11 mouse cellular contexts compared by ENCODE assay signal in the genomic region with DNA sequence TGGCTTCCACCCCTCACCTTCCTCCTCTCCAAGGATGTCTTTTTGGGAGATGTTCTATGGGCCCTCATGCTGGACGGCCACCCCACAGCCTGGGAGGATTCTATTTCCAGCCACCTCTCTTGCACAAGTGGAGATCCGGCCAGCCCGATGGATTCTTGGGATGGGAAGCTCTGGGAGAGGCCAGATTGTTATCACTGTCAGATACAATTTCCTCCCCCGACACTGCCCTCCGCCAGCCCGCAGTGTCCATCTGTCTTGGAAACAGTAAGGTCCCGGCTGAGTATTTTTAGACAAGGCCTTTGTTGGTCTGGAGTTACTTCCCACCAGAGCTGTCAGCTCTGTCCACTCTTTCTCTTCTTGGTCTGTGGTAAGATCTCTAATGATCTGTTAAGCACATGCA.
DNase-seq lines count a peak whose midpoint lies in the region; ATAC-seq and TF ChIP-seq lines count a peak whose summit lies in the region.
"Had no signal": no experiment of that assay in that cellular context is flagged by ENCODE, and none has a peak within 500 bp of the region (broad histone marks: within the 10 kb centered on the region; RNA-seq: fewer than 3 reads in every experiment).

No protein-coding gene starts in this region.

- no peaks in the 10 kb centered on the region for H3K36me3 ChIP-seq in heart, embryonic 10.5 days
- no peaks in the 10 kb centered on the region for H3K36me3 ChIP-seq in forebrain, embryonic 14.5 days (ENCODE audit: control insufficient read depth, insufficient read depth, low read length)
- H3K36me3 ChIP-seq in hindbrain, postnatal 0 days (ENCODE audit: insufficient read depth, low read length): no peaks in the 10 kb centered on the region
- H3K36me3 ChIP-seq in limb, embryonic 10.5 days: no peaks in the 10 kb centered on the region
- H3K36me3 ChIP-seq: heart, embryonic 15.5 days had no signal

- peak overlapping the region; percentile 7; the same call in 1 of the 2 replicates for H3K27ac ChIP-seq in heart, embryonic 10.5 days
- no peak overlapping the region for H3K27ac ChIP-seq in forebrain, embryonic 14.5 days (ENCODE audit: low read depth, low read length)
- H3K27ac ChIP-seq in hindbrain, postnatal 0 days: no peak overlapping the region
- no peak overlapping the region for H3K27ac ChIP-seq in limb, embryonic 10.5 days
- H3K27ac ChIP-seq: heart, embryonic 15.5 days had no signal

- intact Hi-C loops in heart, postnatal 25 days (cut with DNase I): loop anchor here (5.0 kb wide), 1 partner anchor 45 kb away; no protein-coding TSS in a partner anchor

- no peaks in the 10 kb centered on the region for H3K27me3 ChIP-seq in heart, embryonic 10.5 days (ENCODE audit: insufficient read depth, poor library complexity, severe bottlenecking)
- no peaks in the 10 kb centered on the region for H3K27me3 ChIP-seq in forebrain, embryonic 14.5 days (replicated peaks; ENCODE audit: control insufficient read depth, insufficient read depth, low read length)
- no peaks in the 10 kb centered on the region for H3K27me3 ChIP-seq in hindbrain, postnatal 0 days (ENCODE audit: insufficient read depth, low read length)
- no peaks in the 10 kb centered on the region for H3K27me3 ChIP-seq in limb, embryonic 10.5 days (ENCODE audit: low read depth, poor library complexity, severe bottlenecking)
- H3K27me3 ChIP-seq: heart, embryonic 15.5 days had no signal

- H3K9me3 ChIP-seq in heart, embryonic 10.5 days: no peaks in the 10 kb centered on the region
- no peaks in the 10 kb centered on the region for H3K9me3 ChIP-seq in forebrain, embryonic 14.5 days (replicated peaks; ENCODE audit: control insufficient read depth, low read length)
- no peaks in the 10 kb centered on the region for H3K9me3 ChIP-seq in hindbrain, postnatal 0 days (ENCODE audit: low read length)
- no peaks in the 10 kb centered on the region for H3K9me3 ChIP-seq in limb, embryonic 10.5 days (replicated peaks)
- H3K9me3 ChIP-seq: heart, embryonic 15.5 days had no signal

- H3K4me3 ChIP-seq in heart, embryonic 10.5 days: no peak overlapping the region
- no peak overlapping the region for H3K4me3 ChIP-seq in forebrain, embryonic 14.5 days (ENCODE audit: low read depth, low read length)
- H3K4me3 ChIP-seq in hindbrain, postnatal 0 days (ENCODE audit: low read length): no peak overlapping the region
- no peak overlapping the region for H3K4me3 ChIP-seq in limb, embryonic 10.5 days
- H3K4me3 ChIP-seq: heart, embryonic 15.5 days had no signal

- H3K4me2 ChIP-seq in forebrain, embryonic 14.5 days (ENCODE audit: low read length): no peak overlapping the region
- H3K4me2 ChIP-seq in hindbrain, postnatal 0 days (ENCODE audit: low read depth, low read length): no peak overlapping the region
- H3K4me2 ChIP-seq: heart, embryonic 15.5 days had no signal

- no peak for DNase-seq in heart, embryonic 10.5 days (ENCODE audit: low spot score)
- no peak for DNase-seq in heart, postnatal 25 days (ENCODE audit: low spot score)
- peak; percentile 93 for DNase-seq in cerebellum, adult 11-12 months
- DNase-seq in gastrocnemius, postnatal 25 days: peak; percentile 32
- DNase-seq in kidney, postnatal 36 days: peak; percentile 65 to 71
- no peak for DNase-seq in forebrain, embryonic 14.5 days (ENCODE audit: low spot score)
- no peak for DNase-seq in hindbrain, postnatal 0 days (ENCODE audit: low spot score)
- DNase-seq in limb, embryonic 10.5 days (ENCODE audit: low spot score): no peak
- DNase-seq: lung, adult 18-20 months; thymus, postnatal 36 days had no signal

- no peak for ATAC-seq in forebrain, embryonic 14.5 days
- ATAC-seq in hindbrain, postnatal 0 days: no peak

- WGBS in heart, embryonic 10.5 days: 26% methylated on average over 7 of the region's 7 CpGs
- whole genome bisulfite sequencing in forebrain, embryonic 14.5 days: 95% methylated on average over 7 of the region's 7 CpGs
- WGBS in hindbrain, postnatal 0 days: 83% methylated on average over 7 of the region's 7 CpGs
- WGBS in limb, embryonic 10.5 days: 83% methylated on average over 7 of the region's 7 CpGs

- H3K4me1 ChIP-seq in heart, embryonic 10.5 days: peaks cover 18% of the 10 kb centered on the region
- no peaks in the 10 kb centered on the region for H3K4me1 ChIP-seq in forebrain, embryonic 14.5 days (ENCODE audit: control insufficient read depth, insufficient read depth, low read length)
- no peaks in the 10 kb centered on the region for H3K4me1 ChIP-seq in hindbrain, postnatal 0 days (ENCODE audit: insufficient read depth, low read length)
- H3K4me1 ChIP-seq in limb, embryonic 10.5 days: no peaks in the 10 kb centered on the region

- H3K9ac ChIP-seq in forebrain, embryonic 14.5 days (ENCODE audit: low read length): no peak overlapping the region
- no peak overlapping the region for H3K9ac ChIP-seq in hindbrain, postnatal 0 days (replicated peaks; ENCODE audit: low read length)
- H3K9ac ChIP-seq: heart, embryonic 15.5 days had no signal

- TF ChIP-seq CTCF in hindbrain, postnatal 0 days (IDR thresholded peaks at IDR 0.05; ENCODE audit: low read depth): no peak

Comparison
In these comparisons a context has a peak if more than half of its experiments do, and no peak if none do; other contexts are left out.
1. DNase-seq: peak in cerebellum, adult 11-12 months (single experiment), gastrocnemius, postnatal 25 days (single experiment) and kidney, postnatal 36 days (2 of 2); none in heart, embryonic 10.5 days (single experiment), heart, postnatal 25 days (single experiment), forebrain, embryonic 14.5 days (single experiment), hindbrain, postnatal 0 days (single experiment) and limb, embryonic 10.5 days (single experiment).